Mouse (Mus musculus) kidney, adult 9 months (tissue): ENCODE data around the gene H2-Ke6.
"Not testable (repeated sequence)": the region's sequence is repeated elsewhere in the genome, so short reads cannot be mapped to it uniquely, and the experiment has no call there.

Source experiments
- DNase-seq: peaks from one replicate; pipeline ENCODE4 v3.0.0; 2022

The H2-Ke6 gene

GRCm38 (mm10) chr17:34029150-34029889, 1.5 kb upstream of the H2-Ke6 start:
- DNase-seq = peak; percentile 17

DNA sequence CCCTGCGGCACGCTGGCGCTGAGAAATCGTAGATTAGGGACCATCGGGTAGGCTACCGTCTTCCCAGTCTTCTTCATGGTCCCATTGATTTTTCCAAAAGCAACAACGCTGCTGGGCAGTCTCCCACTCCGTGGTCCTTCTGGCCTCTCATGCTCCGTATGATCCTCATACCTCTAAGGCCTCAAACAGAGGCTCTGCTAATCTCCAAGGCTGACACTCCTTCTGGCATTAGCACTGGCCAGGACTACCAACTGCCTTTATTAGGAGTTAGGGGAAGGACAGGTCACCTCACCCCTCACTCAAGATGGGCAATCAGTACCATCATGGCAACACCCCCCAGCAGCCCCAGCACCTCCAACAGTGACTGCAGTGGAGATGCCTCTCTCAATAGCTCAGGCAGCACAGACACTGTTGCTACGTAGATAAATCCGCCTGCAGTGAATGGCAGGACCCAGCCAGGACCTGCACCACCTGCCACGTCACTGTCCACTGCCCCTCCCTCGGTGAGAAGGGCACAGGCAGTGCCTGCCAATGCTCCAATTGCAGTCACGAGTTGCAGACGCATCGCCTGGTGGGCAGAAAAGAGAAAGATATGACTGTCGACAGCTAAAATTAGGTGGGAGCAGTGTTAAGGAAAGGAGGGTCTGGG, 765 bp upstream of the H2-Ke6 start:
- DNase-seq = peak; percentile 19

DNA sequence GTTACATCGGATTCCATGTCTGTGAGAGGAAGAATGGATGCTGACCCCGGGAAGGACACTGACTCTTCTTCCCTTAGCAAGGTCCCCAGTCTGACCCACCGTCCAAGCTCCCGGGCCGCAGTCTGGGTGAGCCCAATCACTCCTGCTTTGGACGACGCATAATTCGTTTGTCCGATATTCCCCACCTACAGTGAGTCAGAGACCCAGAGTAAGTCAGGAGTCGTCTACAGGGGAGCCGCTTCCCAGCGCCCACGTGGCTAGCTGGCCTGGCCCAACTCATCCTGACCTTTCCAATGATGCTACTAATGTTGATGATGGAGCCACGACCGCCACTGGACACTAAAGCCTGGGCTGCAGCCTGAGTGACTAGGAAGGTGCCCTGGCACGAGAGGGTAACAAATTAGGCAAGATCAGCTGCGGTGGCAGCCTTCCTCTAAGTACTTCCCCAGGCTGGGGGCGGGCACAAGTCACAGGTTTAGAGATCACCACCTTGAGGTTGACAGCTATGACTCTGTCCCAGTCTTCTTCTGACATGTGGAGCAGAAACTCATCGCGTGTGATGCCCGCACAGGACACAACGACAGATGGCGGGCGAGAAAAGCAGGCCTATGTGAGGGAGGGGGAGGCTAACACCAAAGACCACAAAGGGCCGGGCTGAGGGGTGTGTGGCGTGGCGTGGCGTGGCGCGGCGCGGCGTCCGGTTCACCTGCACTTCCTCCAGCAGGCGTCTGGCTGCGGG, 774 bp downstream of the H2-Ke6 start:
- DNase-seq = peak; percentile 43

- peak; percentile 27 for DNase-seq
These were observed 1.6 kb downstream of the H2-Ke6 start for GRCm38 (mm10) chr17:34026221-34026620.

- DNase-seq = peak; percentile 14
These were observed 2.1 kb downstream of the H2-Ke6 start for GRCm38 (mm10) chr17:34025756-34026151.

GRCm38 (mm10) chr17:34024861-34025755, 2.8 kb downstream of the H2-Ke6 start:
- peak; percentile 16 for DNase-seq

GRCm38 (mm10) chr17:34024317-34024821, 3.5 kb downstream of the H2-Ke6 start, which contains the start of gene Ring1:
Ring1 (minus strand) TSS chr17:34024680.
- peak; percentile 83 for DNase-seq

DNA sequence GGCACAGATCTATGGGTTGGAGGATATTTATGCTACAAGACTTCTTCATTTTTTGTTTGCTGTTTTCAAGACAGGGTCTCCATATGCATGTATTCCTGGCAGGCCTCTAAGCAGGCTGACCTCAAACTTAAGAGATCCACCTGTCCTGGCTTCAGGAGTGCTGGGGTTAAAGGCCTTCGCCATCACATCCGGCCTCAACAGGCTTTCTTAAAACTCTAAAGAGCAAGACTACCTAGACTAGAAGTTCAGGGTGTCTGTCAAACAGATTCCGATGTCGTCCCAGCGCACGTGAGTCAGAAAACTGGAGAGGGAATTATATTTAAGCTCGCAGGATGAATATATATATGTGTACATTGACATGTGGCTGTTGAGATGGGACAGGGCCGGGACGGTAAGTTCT, 4.2 kb downstream of the H2-Ke6 start:
- peak; percentile 16 for DNase-seq

GRCm38 (mm10) chr17:34022987-34023386, 4.9 kb downstream of the H2-Ke6 start:
- peak; percentile 15 for DNase-seq

DNA sequence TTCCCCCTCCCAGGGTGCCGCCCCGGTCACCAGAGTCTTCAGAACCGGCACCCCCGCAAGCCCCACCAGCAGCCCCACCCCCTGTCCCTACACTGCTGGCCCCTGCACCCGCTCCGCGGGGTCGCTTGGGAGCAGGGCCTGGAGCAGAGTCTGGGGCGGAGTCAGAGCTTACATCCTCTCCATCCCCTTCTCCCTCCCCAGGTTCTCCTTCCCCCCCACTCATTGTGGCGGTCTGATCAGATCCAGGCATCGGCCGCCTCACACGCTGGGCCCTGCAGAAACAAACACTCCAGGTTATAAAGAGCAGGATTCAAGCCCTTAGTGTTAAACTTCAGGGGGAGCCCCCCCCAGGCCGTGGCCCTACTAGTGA, 5.5 kb downstream of the H2-Ke6 start:
- DNase-seq = no peak

- DNase-seq = no peak
These were observed 6.1 kb downstream of the H2-Ke6 start for GRCm38 (mm10) chr17:34021539-34022413.

- DNase-seq = no peak
These were observed 14.4 kb downstream of the H2-Ke6 start for GRCm38 (mm10) chr17:34013436-34013835.

GRCm38 (mm10) chr17:34010156-34010555, 17.7 kb downstream of the H2-Ke6 start:
- DNase-seq = no peak

GRCm38 (mm10) chr17:34006570-34006969, 21.3 kb downstream of the H2-Ke6 start:
- no peak for DNase-seq

- peak; percentile 44 for DNase-seq
These were observed 24.4 kb downstream of the H2-Ke6 start for GRCm38 (mm10) chr17:34003426-34003825.

GRCm38 (mm10) chr17:34000796-34001195, 27.1 kb downstream of the H2-Ke6 start:
- DNase-seq = not testable (repeated sequence)

DNA sequence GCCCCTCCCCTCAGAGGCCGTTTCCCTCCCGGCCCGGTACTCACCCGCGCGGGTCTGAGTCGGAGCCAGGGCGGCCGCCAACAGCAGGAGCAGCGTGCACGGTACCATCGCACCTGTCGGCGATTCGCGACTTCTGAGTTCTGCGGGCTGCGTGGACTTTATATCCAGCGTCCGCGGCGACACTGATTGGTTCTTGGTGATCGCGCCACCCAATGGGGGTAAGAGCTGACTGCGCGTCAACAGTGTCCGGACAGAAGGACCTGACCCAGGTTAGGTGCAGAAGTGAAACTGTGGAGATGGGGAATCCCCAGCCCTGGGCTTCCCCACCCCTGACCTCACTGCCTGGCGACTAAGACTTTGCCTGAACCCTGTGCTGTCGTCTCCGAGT, 27.7 kb downstream of the H2-Ke6 start, which contains the start of gene H2-K1:
Gene H2-K1, minus strand, starts transcription at position 198 of the 388 bp plus-strand sequence.
- peak; percentile 97 for DNase-seq

- DNase-seq = peak; percentile 51
These were observed 28.3 kb downstream of the H2-Ke6 start for GRCm38 (mm10) chr17:33999341-34000149.

- not testable (repeated sequence) for DNase-seq
These were observed 29.2 kb downstream of the H2-Ke6 start for GRCm38 (mm10) chr17:33998697-33999096.

GRCm38 (mm10) chr17:33997025-33997424, 30.8 kb downstream of the H2-Ke6 start:
- DNase-seq = not testable (repeated sequence)
